Mouse (Mus musculus): Measurements from ENCODE around the gene Naa20. TPM values are rescaled to one million over a fixed set of nuclear protein-coding genes. Genes with fewer than 3 reads are reported as not detected.
A peak's percentile ranks its signal among the peaks of the same experiment; 100 is the strongest.
"Not testable (repeated sequence)": the region's sequence is repeated elsewhere in the genome, so short reads cannot be mapped to it uniquely, and the experiment has no call there.

The Naa20 gene
- polyA plus RNA-seq, 1 experiment from 2014 or later: 145 TPM

DNA sequence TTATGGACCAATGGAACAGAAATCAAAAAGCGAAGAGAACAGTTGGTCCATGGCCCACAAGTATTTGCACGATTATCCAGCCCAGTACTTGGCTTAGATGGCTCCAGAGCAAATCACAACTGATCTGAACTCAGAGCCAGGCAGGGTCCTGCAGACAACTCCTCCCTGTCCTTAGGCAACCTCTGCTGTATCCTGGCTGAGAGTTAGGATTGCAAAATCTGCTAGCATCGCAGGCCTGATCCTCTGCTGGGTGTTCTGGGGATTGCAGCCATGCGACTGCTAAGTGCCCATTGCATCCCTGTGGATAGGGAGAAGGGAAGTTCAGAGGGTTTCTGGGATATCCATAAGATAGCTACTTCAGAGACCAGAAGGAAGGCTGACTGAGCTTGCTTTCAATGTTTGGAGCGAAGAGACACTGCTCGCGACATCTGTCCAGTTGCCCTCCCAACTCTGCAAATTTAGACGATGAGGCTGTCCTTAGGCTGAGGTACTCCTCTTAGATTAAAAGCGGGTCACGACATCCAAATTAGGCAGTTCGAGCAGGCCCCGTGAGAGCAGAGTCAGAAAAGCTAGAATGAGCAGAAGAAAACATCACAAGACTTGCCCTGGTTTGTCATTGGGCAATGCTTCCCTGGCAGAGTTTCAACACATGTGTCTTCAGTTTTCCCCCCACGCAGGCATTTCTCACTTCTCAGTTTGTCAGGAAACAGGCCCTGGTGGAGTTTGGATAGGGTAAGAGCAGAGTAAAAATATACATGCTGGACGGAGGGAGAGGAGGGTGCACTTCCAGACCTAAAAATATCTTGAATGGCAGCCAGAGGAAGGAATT lies 13.7 kb upstream of the Naa20 start:
- peak overlapping the region; percentile 45 for H3K9ac ChIP-seq
- no peaks in the 10 kb centered on the region for H3K9me3 ChIP-seq
- 20% methylated on average over 14 of the region's 14 CpGs for WGBS
- peaks cover 40% of the 10 kb centered on the region for H3K36me3 ChIP-seq
- H3K27me3 ChIP-seq (replicated peaks): no peaks in the 10 kb centered on the region
- peak; percentile 61; the same call in 1 of the 2 replicates for ATAC-seq (ENCODE audit: extremely low read depth, insufficient number of reproducible peaks, low FRiP score, low TSS enrichment)
- peaks cover 59% of the 10 kb centered on the region for H3K4me1 ChIP-seq
- H3K27ac ChIP-seq (replicated peaks): peak overlapping the region; percentile 96
- H3K4me3 ChIP-seq: no peak overlapping the region
- peak overlapping the region; percentile 54 for H3K4me2 ChIP-seq

GRCm38 (mm10) chr2:145888766-145889480 lies 13.0 kb upstream of the Naa20 start:
- no peak overlapping the region for H3K4me3 ChIP-seq
- ATAC-seq (ENCODE audit: extremely low read depth, insufficient number of reproducible peaks, low FRiP score, low TSS enrichment): 0 out of 2 replicates have a peak, but pooled peaks have one; percentile 8
- peak overlapping the region; percentile 54 for H3K4me2 ChIP-seq
- no peaks in the 10 kb centered on the region for H3K27me3 ChIP-seq (replicated peaks)
- H3K4me1 ChIP-seq: peaks cover 51% of the 10 kb centered on the region
- H3K9me3 ChIP-seq: no peaks in the 10 kb centered on the region
- H3K27ac ChIP-seq (replicated peaks): peak overlapping the region; percentile 96
- no peak overlapping the region for H3K9ac ChIP-seq
- WGBS: 47% methylated on average over 6 of the region's 6 CpGs
- peaks cover 33% of the 10 kb centered on the region for H3K36me3 ChIP-seq

GRCm38 (mm10) chr2:145890571-145890970 lies 11.3 kb upstream of the Naa20 start:
- no peak overlapping the region for H3K4me3 ChIP-seq
- H3K36me3 ChIP-seq: peaks cover 20% of the 10 kb centered on the region
- H3K9me3 ChIP-seq: no peaks in the 10 kb centered on the region
- no peak overlapping the region for H3K27ac ChIP-seq (replicated peaks)
- ATAC-seq (ENCODE audit: extremely low read depth, insufficient number of reproducible peaks, low FRiP score, low TSS enrichment): no peak
- no peak overlapping the region for H3K4me2 ChIP-seq
- peaks cover 35% of the 10 kb centered on the region for H3K4me1 ChIP-seq
- WGBS: 73% methylated on average over 2 of the region's 2 CpGs
- H3K9ac ChIP-seq: no peak overlapping the region
- H3K27me3 ChIP-seq (replicated peaks): no peaks in the 10 kb centered on the region

DNA sequence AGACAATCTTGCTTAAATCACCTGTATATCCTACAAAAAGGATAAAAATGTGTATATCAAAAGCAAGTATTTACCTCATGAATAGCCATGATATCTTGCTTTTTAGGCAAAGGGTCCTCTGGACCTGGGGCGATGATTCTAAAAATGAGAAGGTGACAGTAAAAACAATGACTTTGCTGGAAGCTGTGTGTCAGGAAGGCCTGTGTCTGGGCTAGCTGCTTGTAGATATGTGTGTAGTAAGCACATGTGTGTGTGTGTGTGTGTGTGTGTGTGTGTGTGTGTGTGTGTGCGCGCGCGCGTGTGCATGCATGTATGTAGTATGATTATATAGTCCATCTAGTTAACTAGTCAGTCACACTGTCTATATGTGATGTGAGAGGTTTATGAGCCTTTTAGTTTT lies 8.1 kb upstream of the Naa20 start:
- Histone ChIP-seq H3K27me3 (replicated peaks) (no peaks in the 10 kb centered on the region), H3K4me2 (no peak overlapping the region), H3K27ac (replicated peaks) (no peak overlapping the region), H3K9me3 (no peaks in the 10 kb centered on the region), H3K4me1 (peaks cover 13% of the 10 kb centered on the region), H3K36me3 (no peaks in the 10 kb centered on the region), H3K9ac (no peak overlapping the region), H3K4me3 (no peak overlapping the region)
- ATAC-seq (ENCODE audit: extremely low read depth, insufficient number of reproducible peaks, low FRiP score, low TSS enrichment): no peak
- WGBS: 95% methylated on average over 6 of the region's 6 CpGs

DNA sequence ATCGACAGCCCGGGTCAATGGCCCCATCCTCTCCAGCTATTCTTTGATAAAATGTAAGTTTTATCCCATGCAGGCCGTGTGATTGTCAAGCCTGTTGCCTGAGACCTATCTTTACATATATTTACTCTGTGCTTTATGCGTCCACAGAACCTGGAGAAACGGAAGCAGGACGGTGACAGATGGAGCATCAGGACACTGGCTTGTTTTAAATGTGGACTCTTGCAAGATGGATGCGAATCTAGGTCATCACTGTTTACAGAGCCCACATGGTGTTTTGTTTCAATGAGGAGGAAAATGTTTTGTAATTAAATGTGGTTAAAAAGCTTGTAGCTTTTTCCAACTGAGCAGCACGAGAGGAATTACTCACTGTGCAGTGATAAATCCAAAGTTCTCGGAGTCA lies 3.8 kb upstream of the Naa20 start:
- Histone ChIP-seq H3K9ac (no peak overlapping the region), H3K27me3 (replicated peaks) (no peaks in the 10 kb centered on the region), H3K4me2 (no peak overlapping the region), H3K27ac (replicated peaks) (no peak overlapping the region), H3K9me3 (no peaks in the 10 kb centered on the region), H3K36me3 (no peaks in the 10 kb centered on the region), H3K4me1 (peaks cover 4% of the 10 kb centered on the region; the same call in 1 of the 2 replicates), H3K4me3 (no peak overlapping the region)
- 74% methylated on average over 9 of the region's 9 CpGs for WGBS
- no peak for ATAC-seq (ENCODE audit: extremely low read depth, insufficient number of reproducible peaks, low FRiP score, low TSS enrichment)

GRCm38 (mm10) chr2:145900318-145900717 lies 1.6 kb upstream of the Naa20 start:
- not testable (repeated sequence) for ATAC-seq (ENCODE audit: extremely low read depth, insufficient number of reproducible peaks, low FRiP score, low TSS enrichment); H3K36me3 ChIP-seq; H3K9me3 ChIP-seq; H3K27ac ChIP-seq (replicated peaks); H3K4me2 ChIP-seq; H3K4me3 ChIP-seq; H3K27me3 ChIP-seq (replicated peaks); H3K9ac ChIP-seq
- peaks cover 20% of the 10 kb centered on the region for H3K4me1 ChIP-seq
- 66% methylated on average over 8 of the region's 8 CpGs for WGBS

DNA sequence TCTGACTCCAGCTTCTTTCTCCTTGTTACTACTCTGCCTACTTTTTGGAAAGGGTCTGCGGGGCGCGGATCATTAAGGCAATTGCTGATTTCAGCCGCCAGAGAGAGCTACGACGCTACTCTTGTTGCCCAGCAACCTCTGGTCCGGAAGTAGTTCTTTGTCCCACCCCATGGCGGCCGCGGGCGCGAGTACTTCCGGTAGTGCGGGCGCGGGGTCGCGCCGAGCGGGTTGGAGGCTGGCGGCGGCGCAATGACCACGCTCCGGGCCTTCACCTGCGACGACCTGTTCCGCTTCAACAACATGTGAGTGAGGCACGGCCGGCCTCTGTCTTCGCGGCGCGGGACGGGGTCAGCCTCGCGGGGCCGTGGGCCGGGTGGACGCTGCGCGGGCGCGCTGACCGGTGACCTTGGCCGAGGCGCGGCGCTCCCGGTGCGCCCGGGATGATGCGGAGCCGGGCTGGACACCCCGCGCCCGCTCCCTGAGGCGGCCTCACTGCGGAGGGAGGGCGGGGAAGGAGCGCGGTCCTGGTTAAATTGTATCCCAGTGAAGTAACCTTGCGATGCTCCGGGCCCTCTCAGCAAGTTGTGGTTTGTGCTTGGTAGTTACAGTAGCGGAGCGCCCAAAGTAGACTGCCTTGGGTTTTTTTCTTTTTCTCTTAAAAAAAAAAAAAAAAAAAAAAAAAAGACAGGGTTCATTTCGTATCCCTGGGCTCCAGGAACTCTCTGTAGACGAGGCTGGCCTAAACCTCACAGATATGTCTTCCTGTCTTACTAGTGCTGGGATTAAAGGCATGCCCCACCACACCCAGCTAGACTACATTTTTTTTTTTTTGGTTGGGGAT lies 1.4 kb downstream of the Naa20 start:
- peak overlapping the region; percentile 97 for H3K9ac ChIP-seq
- H3K4me2 ChIP-seq: peak overlapping the region; percentile 92
- H3K27ac ChIP-seq (replicated peaks): peak overlapping the region; percentile 93
- H3K27me3 ChIP-seq (replicated peaks): no peaks in the 10 kb centered on the region
- ATAC-seq (ENCODE audit: extremely low read depth, insufficient number of reproducible peaks, low FRiP score, low TSS enrichment): peak; percentile 79
- WGBS: under 1% methylated on average over 68 of the region's 68 CpGs
- H3K4me3 ChIP-seq: peak overlapping the region; percentile 98
- H3K36me3 ChIP-seq: peaks cover 19% of the 10 kb centered on the region
- peaks cover 24% of the 10 kb centered on the region for H3K4me1 ChIP-seq
- H3K9me3 ChIP-seq: no peaks in the 10 kb centered on the region

DNA sequence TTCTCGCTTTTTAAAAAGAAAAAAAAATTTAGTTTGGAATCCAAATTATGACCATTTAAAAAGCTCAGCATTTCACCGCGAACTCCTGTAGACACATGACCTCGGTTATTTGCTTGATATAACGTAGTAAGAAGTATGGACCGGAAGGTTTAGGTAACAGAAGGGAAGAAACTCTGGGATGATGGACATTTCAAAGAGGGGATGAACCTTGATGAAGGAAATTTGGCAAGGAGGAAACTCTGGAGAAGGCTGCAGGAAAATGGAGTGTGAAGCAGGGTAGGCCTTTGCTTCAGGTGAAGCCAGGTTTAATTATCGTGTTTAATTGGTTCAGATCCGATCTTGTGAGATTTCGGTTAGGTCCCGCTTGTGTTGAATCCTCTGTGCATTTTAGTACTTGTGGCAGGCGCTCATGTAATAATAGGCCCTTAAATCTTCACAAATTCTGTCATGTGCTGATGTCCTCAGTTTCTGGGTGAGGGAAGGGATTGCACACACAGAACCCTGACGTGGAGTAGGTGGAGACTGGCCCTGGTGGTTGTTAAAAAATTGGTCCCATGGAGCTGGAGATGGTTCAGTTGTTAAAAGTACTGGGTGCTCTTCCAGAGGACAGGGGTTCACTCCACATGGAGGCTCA lies 2.2 kb downstream of the Naa20 start:
- 29% methylated on average over 12 of the region's 12 CpGs for whole genome bisulfite sequencing
- H3K4me1 ChIP-seq: peaks cover 24% of the 10 kb centered on the region
- H3K27ac ChIP-seq (replicated peaks): peak overlapping the region; percentile 24; the same call in 1 of the 2 replicates
- peak overlapping the region; percentile 92 for H3K4me2 ChIP-seq
- peak overlapping the region; percentile 97 for H3K9ac ChIP-seq
- peak overlapping the region; percentile 98 for H3K4me3 ChIP-seq
- ATAC-seq (ENCODE audit: extremely low read depth, insufficient number of reproducible peaks, low FRiP score, low TSS enrichment): no peak
- no peaks in the 10 kb centered on the region for H3K9me3 ChIP-seq
- H3K36me3 ChIP-seq: peaks cover 25% of the 10 kb centered on the region
- H3K27me3 ChIP-seq (replicated peaks): no peaks in the 10 kb centered on the region

- Histone ChIP-seq H3K4me3 (no peak overlapping the region), H3K9ac (0 out of 2 replicates have a peak overlapping the region, but pooled peaks have one; percentile 10), H3K4me2 (peak overlapping the region; percentile 92), H3K4me1 (peaks cover 19% of the 10 kb centered on the region), H3K27me3 (replicated peaks) (no peaks in the 10 kb centered on the region), H3K9me3 (no peaks in the 10 kb centered on the region), H3K27ac (replicated peaks) (no peak overlapping the region), H3K36me3 (peaks cover 35% of the 10 kb centered on the region)
- ATAC-seq (ENCODE audit: extremely low read depth, insufficient number of reproducible peaks, low FRiP score, low TSS enrichment): no peak
- WGBS: 77% methylated on average over 6 of the region's 6 CpGs
Measured at GRCm38 (mm10) chr2:145905156-145905555, 3.3 kb downstream of the Naa20 start.

DNA sequence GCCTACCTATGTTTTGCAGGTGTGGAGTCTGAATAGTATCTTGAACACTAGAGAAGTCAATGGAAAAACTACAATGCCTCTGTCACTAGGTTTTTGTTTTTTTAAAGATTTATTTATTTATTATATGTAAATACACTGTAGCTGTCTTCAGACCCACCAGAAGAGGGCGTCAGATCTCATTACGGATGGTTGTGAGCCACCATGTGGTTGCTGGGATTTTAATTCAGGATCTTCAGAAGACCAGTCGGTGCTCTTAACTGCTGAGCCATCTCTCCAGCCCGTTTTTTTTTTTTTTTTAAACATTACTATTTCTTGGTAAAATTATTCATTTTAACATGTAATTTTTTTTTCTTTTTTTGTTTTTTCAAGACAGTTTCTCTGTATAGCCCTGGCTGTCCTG lies 4.0 kb downstream of the Naa20 start:
- ATAC-seq (ENCODE audit: extremely low read depth, insufficient number of reproducible peaks, low FRiP score, low TSS enrichment); H3K4me3 ChIP-seq; H3K27me3 ChIP-seq (replicated peaks); H3K27ac ChIP-seq (replicated peaks); H3K9ac ChIP-seq; H3K4me2 ChIP-seq; H3K9me3 ChIP-seq: not testable (repeated sequence)
- Histone ChIP-seq H3K4me1 (peaks cover 19% of the 10 kb centered on the region), H3K36me3 (peaks cover 42% of the 10 kb centered on the region)
- 47% methylated on average over 4 of the region's 4 CpGs for WGBS

All from heart, embryonic 13.5 days (tissue).